Mouse (Mus musculus): ENCODE data around the gene Corin. TPM values are rescaled to one million over a fixed set of nuclear protein-coding genes. Genes with fewer than 3 reads are reported as not detected.
A peak's percentile ranks its signal among the peaks of the same experiment; 100 is the strongest.

Gene Corin
- polyA plus RNA-seq, 1 experiment from 2014 or later: 0.89 TPM

GRCm38 (mm10) chr5:72411874-72412329 is 92.4 kb downstream of the Corin start:
- no peak overlapping the region for H3K4me2 ChIP-seq

GRCm38 (mm10) chr5:72410841-72411240 is 93.4 kb downstream of the Corin start:
- Histone ChIP-seq H3K9ac (no peak overlapping the region), H3K9me3 (ENCODE audit: low read depth, low read length) (no peaks in the 10 kb centered on the region), H3K4me1 (ENCODE audit: insufficient read depth) (no peaks in the 10 kb centered on the region), H3K36me3 (ENCODE audit: insufficient read depth) (no peaks in the 10 kb centered on the region), H3K27ac (ENCODE audit: low read depth) (no peak overlapping the region), H3K27me3 (ENCODE audit: insufficient read depth, low read length) (no peaks in the 10 kb centered on the region), H3K4me3 (ENCODE audit: low read depth, low read length) (no peak overlapping the region), H3K4me2 (no peak overlapping the region)
- no peak for TF ChIP-seq CTCF (IDR thresholded peaks at IDR 0.05; ENCODE audit: low read depth)
- ATAC-seq (ENCODE audit: insufficient read depth) (no peak), DNase-seq (no peak)
- 62% methylated on average over 3 of the region's 3 CpGs for WGBS

More at GRCm38 (mm10) chr5:72411874-72412329, 92.4 kb downstream of the Corin start:
- no peak for TF ChIP-seq CTCF (IDR thresholded peaks at IDR 0.05; ENCODE audit: low read depth)
- Histone ChIP-seq H3K36me3 (ENCODE audit: insufficient read depth) (no peaks in the 10 kb centered on the region), H3K9me3 (ENCODE audit: low read depth, low read length) (no peaks in the 10 kb centered on the region), H3K4me1 (ENCODE audit: insufficient read depth) (no peaks in the 10 kb centered on the region), H3K27ac (ENCODE audit: low read depth) (no peak overlapping the region), H3K9ac (no peak overlapping the region), H3K4me3 (ENCODE audit: low read depth, low read length) (no peak overlapping the region), H3K27me3 (ENCODE audit: insufficient read depth, low read length) (no peaks in the 10 kb centered on the region)
- WGBS: 8% methylated on average over 10 of the region's 10 CpGs
- peak; percentile 43 for DNase-seq
- peak; percentile 56; the same call in 1 of the 2 replicates for ATAC-seq (ENCODE audit: insufficient read depth)

- Histone ChIP-seq H3K36me3 (ENCODE audit: insufficient read depth) (no peaks in the 10 kb centered on the region), H3K9me3 (ENCODE audit: low read depth, low read length) (no peaks in the 10 kb centered on the region), H3K4me2 (no peak overlapping the region), H3K27me3 (ENCODE audit: insufficient read depth, low read length) (no peaks in the 10 kb centered on the region), H3K27ac (ENCODE audit: low read depth) (no peak overlapping the region), H3K9ac (no peak overlapping the region), H3K4me1 (ENCODE audit: insufficient read depth) (no peaks in the 10 kb centered on the region), H3K4me3 (ENCODE audit: low read depth, low read length) (no peak overlapping the region)
- no peak for ATAC-seq (ENCODE audit: insufficient read depth)
- DNase-seq: no peak
- TF ChIP-seq CTCF (IDR thresholded peaks at IDR 0.05; ENCODE audit: low read depth): no peak
- WGBS: 49% methylated on average over 9 of the region's 9 CpGs
Observed at GRCm38 (mm10) chr5:72403376-72403775, 100.9 kb downstream of the Corin start.

DNA sequence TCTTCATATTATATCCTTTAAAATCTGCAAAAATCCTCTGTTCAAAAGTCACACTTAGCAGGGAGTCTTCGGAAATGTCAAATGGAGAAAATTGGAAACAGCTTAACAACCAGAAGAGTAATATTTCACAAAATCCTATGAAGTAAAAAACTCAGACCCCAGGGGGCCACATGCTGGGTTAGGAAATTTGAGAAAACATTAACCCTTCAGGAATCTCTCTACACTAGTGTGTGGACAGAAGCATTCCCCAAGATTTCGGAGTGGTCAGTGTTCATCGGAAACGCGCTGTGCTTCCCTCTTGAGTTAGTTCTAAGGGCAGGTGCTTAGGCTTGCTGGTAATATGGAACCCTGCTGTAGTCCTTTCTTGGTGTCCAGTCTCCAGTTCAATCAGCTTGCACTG is 101.4 kb downstream of the Corin start:
- no peak for DNase-seq
- Histone ChIP-seq H3K4me2 (no peak overlapping the region), H3K27ac (ENCODE audit: low read depth) (no peak overlapping the region), H3K4me3 (ENCODE audit: low read depth, low read length) (no peak overlapping the region), H3K27me3 (ENCODE audit: insufficient read depth, low read length) (no peaks in the 10 kb centered on the region), H3K36me3 (ENCODE audit: insufficient read depth) (no peaks in the 10 kb centered on the region), H3K4me1 (ENCODE audit: insufficient read depth) (no peaks in the 10 kb centered on the region), H3K9me3 (ENCODE audit: low read depth, low read length) (no peaks in the 10 kb centered on the region), H3K9ac (no peak overlapping the region)
- no peak for TF ChIP-seq CTCF (IDR thresholded peaks at IDR 0.05; ENCODE audit: low read depth)
- 62% methylated on average over 5 of the region's 5 CpGs for WGBS
- ATAC-seq (ENCODE audit: insufficient read depth): no peak

GRCm38 (mm10) chr5:72401778-72402177 is 102.5 kb downstream of the Corin start:
- Histone ChIP-seq H3K4me1 (ENCODE audit: insufficient read depth) (no peaks in the 10 kb centered on the region), H3K4me3 (ENCODE audit: low read depth, low read length) (no peak overlapping the region), H3K36me3 (ENCODE audit: insufficient read depth) (no peaks in the 10 kb centered on the region), H3K9me3 (ENCODE audit: low read depth, low read length) (no peaks in the 10 kb centered on the region), H3K4me2 (no peak overlapping the region), H3K9ac (no peak overlapping the region), H3K27ac (ENCODE audit: low read depth) (no peak overlapping the region), H3K27me3 (ENCODE audit: insufficient read depth, low read length) (no peaks in the 10 kb centered on the region)
- DNase-seq (no peak), ATAC-seq (ENCODE audit: insufficient read depth) (no peak)
- TF ChIP-seq CTCF (IDR thresholded peaks at IDR 0.05; ENCODE audit: low read depth): no peak
- WGBS: 68% methylated on average over 10 of the region's 10 CpGs

DNA sequence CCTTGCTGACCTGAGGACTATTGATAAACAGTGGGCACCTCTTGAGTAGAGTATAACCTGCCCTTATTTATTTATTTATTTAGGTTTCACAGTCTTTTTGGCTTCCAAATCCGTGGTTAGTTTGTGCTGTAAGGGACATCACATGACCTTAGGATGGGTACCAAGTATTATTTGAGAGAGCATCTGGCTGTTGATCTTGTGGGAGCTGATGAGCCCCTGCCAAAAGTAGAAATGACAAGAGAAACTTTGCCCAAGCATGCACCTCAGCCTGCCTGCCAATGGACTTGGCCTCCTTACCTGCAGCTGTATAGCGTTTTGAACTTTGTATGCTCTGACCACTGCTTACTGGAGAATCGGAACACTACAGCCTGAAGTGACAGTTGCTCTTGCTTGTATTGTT is 103.0 kb downstream of the Corin start:
- DNase-seq (no peak), ATAC-seq (ENCODE audit: insufficient read depth) (no peak)
- Histone ChIP-seq H3K9me3 (ENCODE audit: low read depth, low read length) (no peaks in the 10 kb centered on the region), H3K9ac (no peak overlapping the region), H3K4me3 (ENCODE audit: low read depth, low read length) (no peak overlapping the region), H3K4me2 (no peak overlapping the region), H3K4me1 (ENCODE audit: insufficient read depth) (no peaks in the 10 kb centered on the region), H3K27me3 (ENCODE audit: insufficient read depth, low read length) (no peaks in the 10 kb centered on the region), H3K27ac (ENCODE audit: low read depth) (no peak overlapping the region), H3K36me3 (ENCODE audit: insufficient read depth) (no peaks in the 10 kb centered on the region)
- WGBS: 67% methylated on average over 3 of the region's 3 CpGs
- TF ChIP-seq CTCF (IDR thresholded peaks at IDR 0.05; ENCODE audit: low read depth): no peak

DNA sequence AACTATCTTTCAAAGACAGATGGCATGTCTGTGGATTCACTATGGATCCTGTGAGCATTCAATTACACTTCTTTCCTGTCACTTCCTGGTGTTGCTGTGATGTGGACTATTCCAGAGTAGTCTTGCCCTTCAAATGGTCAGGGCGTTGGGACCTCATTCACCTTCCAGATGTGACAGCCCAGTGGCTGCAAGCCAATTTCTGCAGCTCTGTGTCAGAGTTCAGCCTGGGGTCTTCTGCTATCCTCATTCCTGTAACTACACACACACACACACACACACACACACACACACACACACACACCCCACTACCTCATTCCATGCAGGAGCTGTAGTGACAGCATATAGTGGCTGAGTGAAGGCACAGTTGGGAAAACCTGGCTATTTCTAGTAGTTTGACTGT is 122.1 kb downstream of the Corin start:
- DNase-seq (peak; percentile 84), ATAC-seq (ENCODE audit: insufficient read depth) (peak; percentile 90)
- no peaks in the 10 kb centered on the region for H3K4me1 ChIP-seq (ENCODE audit: insufficient read depth)
- no peaks in the 10 kb centered on the region for H3K27me3 ChIP-seq (ENCODE audit: insufficient read depth, low read length)
- no peak overlapping the region for H3K27ac ChIP-seq (ENCODE audit: low read depth)
- 30% methylated on average over 1 of the region's 1 CpGs for WGBS
- no peaks in the 10 kb centered on the region for H3K36me3 ChIP-seq (ENCODE audit: insufficient read depth)
- no peak for TF ChIP-seq CTCF (IDR thresholded peaks at IDR 0.05; ENCODE audit: low read depth)
- H3K4me3 ChIP-seq (ENCODE audit: low read depth, low read length): no peak overlapping the region
- no peaks in the 10 kb centered on the region for H3K9me3 ChIP-seq (ENCODE audit: low read depth, low read length)
- no peak overlapping the region for H3K9ac ChIP-seq
- no peak overlapping the region for H3K4me2 ChIP-seq

- no peak for ATAC-seq (ENCODE audit: insufficient read depth)
- no peak overlapping the region for H3K4me3 ChIP-seq (ENCODE audit: low read depth, low read length)
- 56% methylated on average over 8 of the region's 8 CpGs for WGBS
Observed at GRCm38 (mm10) chr5:72380616-72381015, 123.7 kb downstream of the Corin start.

More at GRCm38 (mm10) chr5:72380616-72381015, 123.7 kb downstream of the Corin start:
- H3K4me1 ChIP-seq (ENCODE audit: insufficient read depth): no peaks in the 10 kb centered on the region
- no peaks in the 10 kb centered on the region for H3K27me3 ChIP-seq (ENCODE audit: insufficient read depth, low read length)
- no peak for TF ChIP-seq CTCF (IDR thresholded peaks at IDR 0.05; ENCODE audit: low read depth)
- no peak overlapping the region for H3K4me2 ChIP-seq
- no peak overlapping the region for H3K27ac ChIP-seq (ENCODE audit: low read depth)
- H3K36me3 ChIP-seq (ENCODE audit: insufficient read depth): no peaks in the 10 kb centered on the region
- H3K9ac ChIP-seq: no peak overlapping the region
- H3K9me3 ChIP-seq (ENCODE audit: low read depth, low read length): no peaks in the 10 kb centered on the region
- DNase-seq: no peak
